Mouse (Mus musculus) hematopoietic multipotent progenitor cell, adult 10-12 weeks (in vitro differentiated cells): ENCODE measurements around the gene Leng8. TPM values are rescaled to one million over a fixed set of nuclear protein-coding genes. Genes with fewer than 3 reads are reported as not detected.

Experiments
- polyA plus RNA-seq: library from polyadenylated mRNA; stranded (reverse); fragments of >175 nt; gene quantifications from 2 replicates; pipeline ENCODE4 v1.2.3, GENCODE M21; 2012; ENCODE audit warnings: low replicate concordance

Leng8 gene
- 265 and 494 TPM in 2 replicates for polyA plus RNA-seq

GRCm38 (mm10) chr7:4136771-4137531, at the start of gene Leng8:
TSS of gene Leng8 (plus strand) at chr7:4137039.

GRCm38 (mm10) chr7:4119344-4119902, 17.4 kb upstream of the Leng8 start, which contains the start of gene Ttyh1:
TSS of gene Ttyh1 (plus strand) at chr7:4119408.

GRCm38 (mm10) chr7:4150059-4150541, 13.3 kb downstream of the Leng8 start, which contains the start of gene Leng9:
TSS of gene Leng9 (minus strand) at chr7:4150374.

GRCm38 (mm10) chr7:4164090-4164910, 27.5 kb downstream of the Leng8 start, which contains the start of gene Cdc42ep5:
TSS of gene Cdc42ep5 (minus strand) at chr7:4164860.

Other genes with a start within 250 kb of the Leng8 start
- 3.0 and 5.9 TPM in 2 replicates for gene Gm14548, start 238.9 kb upstream of the Leng8 start, polyA plus RNA-seq
- gene Lilra6, start 221.5 kb upstream of the Leng8 start, polyA plus RNA-seq, result 3.2 and 5.7 TPM in 2 replicates
- 2.1 and 2.5 TPM in 2 replicates for gene Lair1, start 73.8 kb upstream of the Leng8 start, polyA plus RNA-seq
- gene Ttyh1, start 17.6 kb upstream of the Leng8 start, polyA plus RNA-seq, result 0.36 and 1.2 TPM in 2 replicates
- 8.1 and 11.7 TPM in 2 replicates for gene Leng9, start 13.3 kb downstream of the Leng8 start, polyA plus RNA-seq
- 3.4 TPM in 2 replicates for gene Cdc42ep5, start 27.8 kb downstream of the Leng8 start, polyA plus RNA-seq
- 0.52 and 2.5 TPM in 2 replicates for gene Lilra5, start 100.7 kb downstream of the Leng8 start, polyA plus RNA-seq
- 1.5 and 2.0 TPM in 2 replicates for gene Ncr1, start 200.7 kb downstream of the Leng8 start, polyA plus RNA-seq